Mouse (Mus musculus) liver, embryonic 14.5 days (tissue): ENCODE measurements at regions not wholly inside any gene's neighbourhood (a gene's known extent, or its start where the extent isn't known, plus 50 kb on each side); places are given as distances from the start of the nearest gene placed in this dataset.

Experiments used
- ATAC-seq: fragments of 200-750 bp; cut with Nextera tagmentation; 2 replicates; pipeline ENCODE4 v1.8.0; 2017; ENCODE audit warnings: moderate number of reproducible peaks, mild to moderate bottlenecking, moderate library complexity; ENCODE audit not compliant: insufficient read depth
- DNase-seq, 3 experiments: peaks; one replicate each; pipeline ENCODE4 v3.0.0-alpha.2; 2012 to 2013; ENCODE audit warnings: low read depth in 3 of 3, low spot score in 3 of 3
- H3K27ac ChIP-seq: fragments of 300-500 bp; sonication (generic); 2 replicates; pipeline ENCODE4 v1.5.1; 2014; ENCODE audit warnings: moderate library complexity, mild to moderate bottlenecking, control low read depth, inconsistent platforms
- H3K27me3 ChIP-seq: fragments of 300-500 bp; sonication (generic); 2 replicates; pipeline ENCODE4 v1.6.1; 2014; ENCODE audit warnings: mild to moderate bottlenecking, low read length, moderate library complexity; ENCODE audit not compliant: control insufficient read depth, insufficient read depth
- H3K36me3 ChIP-seq: fragments of 300-500 bp; sonication (generic); replicated peaks from 2 replicates; pipeline ENCODE4 v1.6.1; 2014; ENCODE audit warnings: low read depth; ENCODE audit not compliant: control insufficient read depth, insufficient read depth
- H3K4me1 ChIP-seq, 2 experiments: fragments of 200-500 bp in 1 of 2; fragments of 300-500 bp in 1 of 2; sonication (generic) in 1 of 2; replicated peaks; 2 replicates each; pipeline ENCODE4 v1.6.1; 2012 to 2014; ENCODE audit warnings: antibody characterized with exemption in 1 of 2, inconsistent platforms in 1 of 2, low read length in 1 of 2; ENCODE audit not compliant: control insufficient read depth in 2 of 2, insufficient read depth in 2 of 2
- H3K4me2 ChIP-seq: fragments of 300-500 bp; sonication (generic); 2 replicates; pipeline ENCODE4 v1.6.1; 2014; ENCODE audit warnings: low read depth, mild to moderate bottlenecking, control low read depth, moderate library complexity
- H3K4me3 ChIP-seq, 2 experiments: fragments of 200-500 bp in 1 of 2; fragments of 300-500 bp in 1 of 2; sonication (generic) in 1 of 2; 2 replicates each; pipeline ENCODE4 v1.5.1; 2012 to 2014; ENCODE audit warnings: low read depth in 2 of 2, low read length in 2 of 2, mild to moderate bottlenecking in 2 of 2, control low read depth in 1 of 2, inconsistent platforms in 1 of 2, moderate library complexity in 1 of 2; ENCODE audit not compliant: insufficient read depth in 1 of 2
- H3K9ac ChIP-seq: fragments of 300-500 bp; sonication (generic); replicated peaks from 2 replicates; pipeline ENCODE4 v1.6.1; 2014; ENCODE audit warnings: mild to moderate bottlenecking, control low read depth, moderate library complexity
- H3K9me3 ChIP-seq: fragments of 300-500 bp; sonication (generic); 2 replicates; pipeline ENCODE4 v1.6.1; 2016; ENCODE audit warnings: low read length, mixed read lengths; ENCODE audit not compliant: control insufficient read depth
- CTCF ChIP-seq: IDR thresholded peaks from 2 replicates; pipeline ENCODE4 v1.5.1; 2016; ENCODE audit warnings: antibody characterized with exemption, low read depth, control low read depth
- EP300 ChIP-seq: IDR thresholded peaks from 2 replicates; pipeline ENCODE4 v1.6.1; 2016; ENCODE audit warnings: antibody characterized with exemption, low read depth
- WGBS: fragments of 180-500 bp; shearing (Covaris S2); extraction: QIAGEN DNeasy Blood & Tissue Kit; methylation state at CpG from one replicate; pipeline ENCODE4 v1.1.7; 2014; ENCODE audit not compliant: insufficient replicate concordance; 5-methylcytosine and 5-hydroxymethylcytosine counted together

DNA sequence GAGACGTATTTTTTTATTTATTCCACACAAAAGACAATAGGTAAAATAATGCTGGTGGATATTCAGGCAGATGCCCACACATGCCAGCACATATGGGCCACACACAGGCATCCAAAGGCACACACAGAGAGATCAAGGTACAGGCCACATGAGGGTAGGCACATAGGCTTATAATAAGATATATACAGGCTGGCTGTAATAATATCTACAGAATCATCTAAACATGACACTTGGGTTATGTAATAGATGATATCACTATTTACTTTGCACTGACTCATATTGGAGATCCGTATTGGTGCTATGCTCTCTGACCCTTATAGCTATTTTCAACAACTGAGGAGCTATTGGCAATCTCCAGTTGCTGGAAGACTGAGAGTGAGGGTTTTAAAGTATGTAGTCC lies 785.6 kb upstream of the Lcorl start:
- Histone ChIP-seq H3K4me1 (no peaks in the 10 kb centered on the region), H3K4me3 (no peak overlapping the region), H3K9ac (no peak overlapping the region), H3K27me3 (no peaks in the 10 kb centered on the region), H3K9me3 (no peaks in the 10 kb centered on the region), H3K4me2 (no peak overlapping the region), H3K27ac (no peak overlapping the region), H3K36me3 (no peaks in the 10 kb centered on the region)
- TF ChIP-seq EP300 (no peak), CTCF (no peak)
- DNase-seq (no peak), ATAC-seq (no peak)
- 44% methylated on average over 2 of the region's 2 CpGs for WGBS

DNA sequence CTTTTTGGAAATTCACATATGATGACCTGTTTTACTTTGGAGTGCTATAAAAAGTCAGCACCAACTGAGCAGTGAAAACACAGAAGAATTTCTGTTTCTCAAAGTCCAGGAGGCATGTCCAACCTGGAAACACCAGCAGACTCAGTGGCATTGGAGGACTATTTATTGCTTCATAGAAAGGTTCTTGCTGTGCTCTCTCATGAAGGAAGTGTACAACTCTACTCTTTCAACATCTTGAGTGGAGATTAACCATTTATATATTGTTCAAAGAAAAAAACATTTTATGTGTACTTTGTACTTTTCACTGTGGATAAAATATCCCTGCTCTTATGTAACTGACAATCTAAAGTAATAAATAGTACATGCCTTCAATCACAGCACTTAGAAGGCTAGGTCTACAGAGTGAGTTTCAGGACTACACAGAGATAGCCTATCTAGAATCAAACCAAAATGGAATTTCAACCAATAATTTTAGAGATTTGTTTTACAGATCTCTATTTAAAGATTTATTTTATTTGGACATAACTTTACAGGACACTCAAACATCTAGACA lies 777.8 kb upstream of the Lcorl start:
- ATAC-seq (no peak), DNase-seq (no peak)
- Histone ChIP-seq H3K27me3 (no peaks in the 10 kb centered on the region), H3K4me3 (no peak overlapping the region), H3K27ac (no peak overlapping the region), H3K4me1 (no peaks in the 10 kb centered on the region), H3K9me3 (no peaks in the 10 kb centered on the region), H3K36me3 (no peaks in the 10 kb centered on the region), H3K9ac (no peak overlapping the region), H3K4me2 (no peak overlapping the region)
- no peak for TF ChIP-seq EP300
- no peak for TF ChIP-seq CTCF
